Mouse (Mus musculus): ENCODE data around the gene Bin2.

- TF ChIP-seq FOSL1 (IDR thresholded peaks at IDR 0.05; ENCODE audit: insufficient read depth, low read length, poor library complexity, severe bottlenecking) (no peak), CTCF (IDR thresholded peaks at IDR 0.05; ENCODE audit: control insufficient read depth, insufficient read depth, insufficient read length) (no peak), MYOD1 (IDR thresholded peaks at IDR 0.05; ENCODE audit: control insufficient read depth, insufficient read length, low read depth) (no peak), MAX (IDR thresholded peaks at IDR 0.05) (no peak), USF1 (IDR thresholded peaks at IDR 0.05; ENCODE audit: low read depth) (no peak), CEBPB (IDR thresholded peaks at IDR 0.05; ENCODE audit: low read depth) (no peak), MYOG (IDR thresholded peaks at IDR 0.05; ENCODE audit: control insufficient read depth, extremely low read depth, insufficient read length) (no peak)
Observed at GRCm38 (mm10) chr15:100698078-100698477, 28.7 kb upstream of the Bin2 start.

All from C2C12 (cell line).